In the genomic region with DNA sequence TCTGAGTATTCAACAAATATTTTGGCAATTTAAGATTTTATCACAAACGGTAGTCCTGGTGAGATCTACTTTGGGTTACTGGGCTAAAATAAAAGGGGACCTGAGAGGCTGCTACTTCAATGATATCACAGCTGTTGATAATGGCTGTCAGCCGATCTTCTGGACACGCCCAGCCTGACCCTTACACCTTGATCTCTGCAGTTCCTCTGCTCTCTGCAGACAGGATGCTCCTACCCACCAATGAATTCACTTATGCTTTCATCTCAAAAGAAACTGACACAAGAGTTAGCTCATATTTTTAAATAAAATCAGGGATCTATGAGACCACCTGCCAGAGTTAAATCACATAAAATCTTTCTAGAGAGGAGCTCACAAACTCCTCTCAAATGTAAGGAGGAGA, we compare ENCODE assay signal across 22 mouse cellular contexts.
"Had no signal": no experiment of that assay in that cellular context is flagged by ENCODE, and none has a peak within 500 bp of the region (broad histone marks: within the 10 kb centered on the region; RNA-seq: fewer than 3 reads in every experiment).

No protein-coding gene starts in this region.

- H3K4me3 ChIP-seq: limb, embryonic 12.5 days; limb, embryonic 15.5 days; lung, embryonic 15.5 days; megakaryocyte, embryonic 14.5 days; neural tube, embryonic 12.5 days; neural tube, embryonic 15.5 days had no signal

- H3K4me2 ChIP-seq: limb, embryonic 12.5 days; limb, embryonic 15.5 days; liver, embryonic 11.5 days; lung, embryonic 15.5 days; midbrain, embryonic 11.5 days; neural tube, embryonic 12.5 days; neural tube, embryonic 15.5 days had no signal

- H3K27me3 ChIP-seq: limb, embryonic 12.5 days; limb, embryonic 15.5 days; lung, embryonic 15.5 days; megakaryocyte, embryonic 14.5 days; neural tube, embryonic 12.5 days; neural tube, embryonic 15.5 days had no signal

- DNase-seq: kidney, adult 18-20 months; kidney, adult 9 months; kidney, postnatal 14 days; kidney, postnatal 4 days; left cerebral cortex, postnatal 4 days; lung, adult 18-20 months; lung, postnatal 10 days; lung, postnatal 36 days; midbrain, embryonic 14.5 days; right cerebral cortex, adult 18-20 months; right cerebral cortex, postnatal 14 days; right cerebral cortex, postnatal 4 days; thymus, postnatal 25 days had no signal

- H3K27ac ChIP-seq: limb, embryonic 12.5 days; limb, embryonic 15.5 days; liver, embryonic 14.5 days; lung, embryonic 15.5 days; neural tube, embryonic 12.5 days; neural tube, embryonic 15.5 days had no signal

- H3K9ac ChIP-seq: limb, embryonic 12.5 days; limb, embryonic 15.5 days; liver, embryonic 14.5 days; lung, embryonic 15.5 days; neural tube, embryonic 12.5 days; neural tube, embryonic 15.5 days had no signal

- H3K9me3 ChIP-seq: limb, embryonic 12.5 days; limb, embryonic 15.5 days; lung, embryonic 15.5 days; megakaryocyte, embryonic 14.5 days; neural tube, embryonic 12.5 days; neural tube, embryonic 15.5 days had no signal

- H3K4me1 ChIP-seq: limb, embryonic 12.5 days; limb, embryonic 15.5 days; lung, embryonic 15.5 days; neural tube, embryonic 12.5 days; neural tube, embryonic 15.5 days had no signal
